Mouse (Mus musculus) layer of hippocampus, postnatal 10 days (tissue): ENCODE measurements around the gene Svep1. TPM values are rescaled to one million over a fixed set of nuclear protein-coding genes. Genes with fewer than 3 reads are reported as not detected.

Experiments used
- DNase-seq, 2 experiments: peaks; one replicate each; pipeline ENCODE4 v3.0.0; 2021; ENCODE audit warnings: low spot score in 2 of 2
- total RNA-seq, 2 experiments: library from RNA; stranded (reverse); gene quantifications; 2 replicates each; pipeline ENCODE4 v1.2.3; 2021

Gene Svep1
- total RNA-seq, 2 experiments from 2014 or later = 1.7 TPM

DNA sequence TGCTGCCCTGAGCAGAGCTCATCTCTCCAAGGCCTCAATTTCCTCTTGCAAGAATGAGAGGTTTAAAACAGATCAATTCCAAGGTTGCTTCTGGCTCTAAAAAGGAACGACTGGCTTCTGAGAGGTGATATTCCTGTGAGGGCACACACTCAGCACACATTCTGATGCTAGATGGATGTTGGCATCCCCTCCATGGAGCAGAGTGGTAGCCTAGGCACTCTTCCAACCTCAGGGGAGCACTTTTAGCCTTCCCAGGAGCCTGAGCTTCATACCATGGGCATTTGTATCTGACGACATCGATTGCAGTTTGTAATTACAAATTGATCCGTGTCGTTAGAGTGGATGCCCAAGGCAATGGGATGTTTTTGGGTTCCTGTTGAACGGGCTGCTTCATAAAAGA, 33.3 kb downstream of the Svep1 start:
- no peak for DNase-seq

DNA sequence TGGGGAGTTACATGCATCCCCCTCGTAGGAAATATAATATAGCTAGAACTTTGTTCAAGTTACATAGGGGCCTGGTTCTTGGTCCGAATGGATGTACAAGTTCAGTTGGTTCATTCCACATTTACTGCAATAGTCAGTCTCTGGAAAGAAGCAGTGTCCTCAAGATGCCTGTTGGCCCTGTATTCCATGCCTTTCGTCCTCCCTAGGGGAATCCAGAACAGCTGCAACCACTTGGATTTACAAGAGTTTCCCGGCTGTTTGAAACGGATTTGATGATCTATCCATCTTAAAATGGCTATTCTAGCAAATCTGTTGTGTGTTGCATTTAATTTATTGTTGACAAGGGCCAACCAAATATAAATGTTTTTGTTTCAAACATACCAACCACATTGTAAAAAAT, 36.2 kb downstream of the Svep1 start:
- no peak for DNase-seq

DNA sequence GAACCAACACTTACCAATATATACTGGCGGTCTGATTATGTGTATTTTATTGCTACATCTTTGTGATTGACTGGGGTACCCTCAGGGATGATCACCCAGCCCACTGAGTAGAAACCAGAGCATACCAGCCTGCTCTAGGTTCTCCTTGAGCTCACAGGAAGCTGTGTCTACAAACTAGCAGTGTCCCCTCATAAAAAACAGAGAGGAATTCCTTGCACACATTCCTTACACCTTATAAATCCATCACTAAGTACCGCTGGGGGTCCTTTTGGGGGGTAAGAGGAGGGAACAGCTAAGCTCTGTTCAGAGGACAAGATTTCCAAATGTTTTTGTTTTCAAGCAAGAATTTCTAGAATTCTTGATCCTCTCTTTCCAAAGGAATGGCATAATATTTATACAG, 36.7 kb downstream of the Svep1 start:
- no peak for DNase-seq

DNA sequence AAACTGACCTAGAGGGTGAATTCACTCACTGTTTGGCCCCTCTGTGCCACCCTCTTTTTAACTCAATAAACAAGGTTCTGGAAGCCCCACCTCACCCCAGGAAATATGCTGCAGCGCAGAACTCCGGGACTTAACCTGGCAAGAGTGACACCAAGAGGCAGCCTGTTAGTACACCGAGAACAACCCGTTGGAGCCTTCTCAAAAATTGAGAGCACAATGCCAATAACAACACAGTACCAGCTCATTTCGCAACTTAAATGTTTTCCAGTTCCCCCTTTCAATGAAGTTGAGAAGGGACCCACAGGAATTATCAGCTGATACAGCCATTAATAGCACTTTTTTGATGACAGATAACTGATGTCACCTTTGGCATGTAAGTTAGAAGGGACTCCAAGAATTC, 38.3 kb downstream of the Svep1 start:
- DNase-seq = peak in 1 of 2 experiments; percentile 11

DNA sequence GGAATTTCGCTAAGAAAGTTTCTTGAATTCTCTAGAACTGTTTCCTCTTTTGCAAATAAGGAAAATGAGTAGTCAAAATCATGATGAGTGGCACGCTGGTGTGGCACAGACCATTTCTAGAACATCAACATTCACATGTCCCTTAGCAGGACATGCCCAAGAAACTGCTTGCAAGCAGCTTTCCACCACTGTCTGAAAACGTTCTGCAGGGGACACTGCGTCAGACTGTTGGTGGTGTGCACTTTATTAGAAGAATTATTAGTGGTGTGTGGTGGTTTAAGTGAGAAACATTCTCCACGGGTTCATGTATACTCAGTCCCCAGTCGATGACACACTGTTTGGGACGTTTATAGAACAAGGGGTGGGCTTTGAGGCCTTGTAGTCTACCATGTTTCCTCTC, 40.9 kb downstream of the Svep1 start:
- DNase-seq = no peak

DNA sequence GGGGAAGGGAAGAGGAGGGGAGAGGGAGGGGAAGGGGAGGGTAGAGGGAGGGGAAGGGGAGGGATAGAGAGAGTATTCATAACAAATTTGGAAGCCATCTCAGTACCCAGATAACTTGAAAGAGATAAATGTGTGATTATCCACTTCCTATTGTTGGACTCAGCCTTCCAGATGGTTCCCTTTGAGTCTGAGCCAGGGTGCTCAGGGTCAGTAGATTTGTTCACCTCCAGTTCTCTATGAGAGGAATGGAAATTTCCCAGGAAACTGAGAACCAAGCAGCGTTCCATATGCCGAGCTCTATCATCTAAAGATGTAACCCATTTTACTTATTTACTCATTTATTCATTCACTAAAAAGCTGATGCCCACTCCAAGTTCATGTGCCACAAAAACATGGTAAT, 44.8 kb downstream of the Svep1 start:
- no peak for DNase-seq

DNA sequence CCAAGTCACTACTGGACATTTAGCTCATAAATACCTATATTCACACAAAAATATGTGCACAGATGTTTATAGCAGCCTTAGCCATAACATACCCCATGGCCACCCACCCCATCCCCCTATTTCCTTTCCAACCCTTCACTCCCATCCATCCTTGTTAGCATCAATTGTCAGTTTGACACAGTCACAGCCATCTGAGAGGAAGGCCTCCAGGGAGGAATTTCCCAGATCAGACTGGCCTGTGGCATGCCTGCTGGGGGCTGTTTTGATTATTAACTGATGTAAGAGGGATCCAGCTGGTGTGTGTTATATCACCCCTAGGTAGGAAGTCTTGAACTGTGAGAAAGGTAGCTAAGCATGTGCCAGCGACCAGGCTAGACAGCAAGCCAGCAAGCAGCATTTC, 47.1 kb downstream of the Svep1 start:
- DNase-seq = no peak

DNA sequence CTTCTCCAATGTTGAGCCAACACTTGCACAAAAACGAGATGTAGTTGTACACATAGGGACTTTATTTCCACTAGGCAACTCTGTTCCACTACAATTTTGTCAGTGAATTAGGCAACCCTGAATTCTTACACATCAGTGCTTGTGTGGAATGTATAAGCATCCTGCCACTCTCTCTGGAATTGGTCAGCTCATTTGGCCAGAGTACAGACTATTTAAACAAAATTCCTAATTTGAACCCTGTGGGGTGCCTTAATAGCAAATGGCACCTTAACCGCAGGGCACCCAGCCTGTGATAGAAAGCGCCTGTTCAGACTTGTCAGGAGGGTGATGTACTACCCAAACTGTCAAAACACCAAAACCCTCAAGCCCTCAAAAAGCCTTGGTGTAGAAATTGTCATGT, 56.4 kb downstream of the Svep1 start:
- no peak for DNase-seq

DNA sequence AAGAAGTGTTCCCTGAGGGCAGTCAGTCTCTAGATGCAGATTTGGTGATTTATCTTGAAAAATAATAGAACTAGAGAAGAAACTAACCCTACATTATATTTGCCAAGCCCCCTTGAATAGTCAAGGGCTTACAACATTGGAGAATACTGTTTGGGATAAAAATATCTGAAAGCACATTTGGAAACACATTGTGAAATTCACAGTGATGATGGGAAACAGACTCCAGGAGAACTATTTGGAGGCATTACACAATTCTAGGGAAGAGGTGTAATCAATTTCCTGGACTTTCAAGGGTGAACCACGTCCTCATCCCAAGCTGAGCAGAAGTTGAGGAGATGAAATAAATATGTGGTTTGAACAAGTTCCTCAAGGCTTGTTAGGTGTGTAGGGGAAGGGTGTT, 57.5 kb downstream of the Svep1 start:
- no peak for DNase-seq

DNA sequence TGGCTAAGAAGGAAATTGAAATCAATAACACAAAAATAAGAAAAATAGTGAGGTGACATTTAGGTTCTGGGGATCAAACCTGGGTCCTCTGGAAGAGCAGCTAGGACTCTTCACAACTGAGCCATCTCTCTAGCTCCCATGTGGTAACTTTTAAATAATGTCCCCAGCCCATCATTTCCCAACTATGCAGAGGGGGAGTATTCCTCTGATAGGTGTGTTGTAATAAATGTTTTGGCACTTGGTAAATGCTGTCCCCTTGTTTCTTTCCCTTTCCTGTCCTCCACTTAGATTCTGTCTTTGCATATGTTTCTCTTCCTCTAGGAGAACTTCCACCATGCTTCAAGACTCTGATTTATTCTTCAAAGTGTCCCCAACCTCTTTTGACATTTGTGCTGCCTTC, 58.1 kb downstream of the Svep1 start:
- DNase-seq = no peak

DNA sequence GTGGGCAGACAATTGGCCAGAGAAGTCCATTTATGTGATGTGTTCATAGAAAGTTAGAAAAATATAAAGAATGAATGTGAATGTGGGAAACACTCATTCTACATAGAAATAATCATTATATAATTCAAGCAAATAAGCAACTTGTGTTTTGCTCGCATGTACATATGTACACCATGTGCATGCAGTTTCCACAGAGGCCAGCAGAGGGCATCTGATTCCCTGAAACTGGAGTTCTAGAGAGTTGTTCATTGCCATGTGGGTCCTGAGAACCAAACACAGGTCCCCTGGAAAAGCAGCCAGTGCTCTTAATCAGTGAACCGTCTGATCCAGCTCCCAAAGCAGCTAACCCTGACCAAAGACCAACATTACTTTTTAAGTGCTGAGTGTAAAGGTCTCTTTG, 60.0 kb downstream of the Svep1 start:
- no peak for DNase-seq

DNA sequence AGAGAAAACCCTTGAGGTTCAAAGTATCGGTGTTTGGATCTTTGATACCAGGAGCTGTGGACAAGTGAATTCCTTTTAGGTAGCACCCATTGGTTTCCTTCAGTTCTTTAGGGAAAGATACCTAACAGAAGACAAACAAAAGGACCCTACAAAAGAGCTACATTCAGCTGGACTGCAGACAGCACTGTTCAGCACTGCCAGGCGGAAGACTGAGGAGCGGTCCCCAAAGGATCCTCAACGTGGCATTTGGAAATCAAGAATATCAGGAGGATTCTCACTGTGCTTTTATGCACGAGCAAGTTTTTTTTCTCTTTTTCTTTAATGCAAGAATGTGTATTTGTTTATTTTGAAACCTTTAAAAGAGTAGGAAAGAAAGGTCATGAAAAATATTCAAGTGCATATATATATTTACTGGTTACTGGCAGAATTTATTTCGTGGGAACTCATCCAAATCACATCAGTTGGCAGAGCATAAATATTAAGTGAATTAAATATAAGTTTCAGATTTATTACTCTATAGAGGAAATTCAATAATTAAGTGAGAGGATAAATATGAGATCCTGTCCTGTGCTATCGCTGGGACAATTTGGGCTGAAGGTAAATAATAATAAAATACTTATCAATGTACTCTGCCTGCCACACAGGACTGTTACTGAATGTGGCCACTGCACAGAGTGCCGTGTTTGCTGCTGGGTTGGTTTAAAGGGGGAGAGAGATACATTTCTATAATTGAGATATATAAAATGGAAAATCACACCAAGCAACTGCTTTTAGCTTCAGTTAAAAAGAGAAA, 66.7 kb downstream of the Svep1 start:
- DNase-seq = no peak

DNA sequence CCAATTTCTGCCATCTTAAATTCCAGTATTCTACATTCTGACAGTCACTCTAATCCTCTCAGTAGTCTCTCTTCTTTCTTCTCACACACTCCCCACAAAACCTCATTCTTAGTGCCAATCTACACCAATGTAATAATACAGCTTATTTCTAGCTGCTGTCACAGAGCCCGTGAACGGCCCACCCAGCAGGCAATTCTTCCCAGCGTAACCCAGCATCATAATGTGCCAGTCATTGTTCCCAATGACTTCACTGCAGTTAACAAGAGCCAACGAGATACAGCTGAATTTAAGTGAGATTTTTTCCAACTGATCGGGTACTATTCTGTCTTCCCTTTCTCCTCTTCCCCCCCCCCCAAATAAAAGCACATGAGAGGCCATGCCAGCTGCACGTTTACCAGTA, 67.4 kb downstream of the Svep1 start:
- no peak for DNase-seq

DNA sequence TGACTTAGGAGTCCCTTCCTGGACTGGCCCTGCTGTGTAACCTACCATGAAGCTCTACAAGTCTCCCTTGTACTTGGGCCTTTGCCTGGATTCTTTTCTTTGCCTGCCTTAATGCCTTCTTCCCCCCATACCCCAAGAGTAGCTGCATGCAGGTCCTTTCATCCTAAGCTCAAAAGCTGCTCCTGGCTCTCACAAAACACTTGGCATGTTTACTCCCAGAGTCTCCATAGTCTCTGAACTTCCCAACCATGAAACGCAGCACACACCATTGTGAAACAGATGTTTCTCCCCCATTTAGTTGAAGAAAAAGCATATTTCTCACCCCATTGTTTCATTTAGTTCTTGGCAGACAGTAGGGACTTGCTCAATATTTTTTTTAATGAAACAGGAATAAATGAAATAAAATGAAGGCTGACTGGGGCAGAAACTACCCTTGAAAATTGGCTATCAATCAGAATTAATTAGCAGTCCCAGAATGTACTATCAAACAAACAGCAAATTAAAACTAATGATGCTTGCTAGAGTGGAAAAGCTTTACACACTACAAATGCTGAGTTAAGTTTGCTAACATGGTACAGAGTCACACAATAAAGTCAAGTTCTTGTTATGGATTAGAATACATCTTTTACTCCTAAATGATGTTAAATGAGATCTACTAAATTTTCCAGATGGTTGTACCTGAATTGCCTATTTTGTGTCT, 72.9 kb downstream of the Svep1 start:
- DNase-seq = peak in 1 of 2 experiments; percentile 11

DNA sequence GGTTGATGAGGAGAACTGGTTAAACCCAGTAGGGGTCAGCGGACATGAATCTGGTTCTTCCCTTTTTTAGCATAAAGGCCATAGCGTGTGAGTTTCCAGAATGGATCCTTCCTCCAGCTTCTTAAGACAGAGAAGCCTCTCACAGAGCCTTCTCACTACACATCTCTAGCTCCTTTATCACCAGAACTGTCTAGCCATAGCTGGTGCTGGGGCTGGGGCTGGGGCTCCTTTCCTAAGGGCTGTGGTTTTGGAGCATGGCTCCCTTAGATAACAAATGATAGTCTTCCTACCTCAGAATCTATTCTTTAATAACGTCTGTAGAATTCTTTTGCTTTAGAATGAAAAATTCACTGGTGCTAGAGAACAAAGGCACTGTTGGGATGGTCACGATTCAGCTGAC, 76.8 kb downstream of the Svep1 start:
- no peak for DNase-seq

DNA sequence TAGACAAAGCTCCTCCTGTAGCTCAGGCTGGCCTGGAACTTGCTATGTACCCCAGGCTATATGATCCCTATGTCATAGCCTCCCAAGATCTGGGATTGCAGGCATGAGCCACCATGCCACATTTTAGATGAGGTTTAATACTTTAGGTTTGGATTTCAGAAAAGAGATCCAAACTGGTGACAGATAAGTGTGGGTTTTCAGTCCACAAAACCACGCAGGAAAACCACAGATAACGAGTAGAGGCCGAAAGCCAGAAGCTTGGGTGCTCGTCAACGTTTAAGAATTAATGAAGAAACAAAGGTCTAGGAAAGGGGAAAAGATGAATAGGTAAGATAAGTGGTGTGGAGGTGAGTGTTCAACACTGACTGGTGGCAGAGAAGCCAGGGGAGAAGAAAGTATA, 79.6 kb downstream of the Svep1 start:
- DNase-seq = no peak

DNA sequence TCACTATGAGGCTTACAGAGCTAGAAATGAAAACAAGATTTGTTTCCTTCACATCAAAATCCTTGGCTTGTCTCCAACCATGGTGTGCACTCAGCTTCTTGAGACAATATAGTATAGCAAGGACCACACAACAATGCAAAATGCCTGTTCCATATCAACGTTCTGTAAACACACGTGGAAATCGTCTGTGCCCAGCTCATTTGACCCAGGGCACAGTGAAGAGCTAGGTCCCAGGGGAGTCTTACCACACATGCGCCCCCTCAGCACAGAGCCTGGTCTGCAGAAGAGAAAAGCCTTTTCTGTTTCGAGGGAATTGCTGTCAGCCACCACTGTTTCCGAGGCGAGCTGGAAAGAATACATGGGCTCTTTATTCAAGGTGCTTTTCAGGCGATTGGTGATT, 91.2 kb downstream of the Svep1 start:
- DNase-seq = no peak

DNA sequence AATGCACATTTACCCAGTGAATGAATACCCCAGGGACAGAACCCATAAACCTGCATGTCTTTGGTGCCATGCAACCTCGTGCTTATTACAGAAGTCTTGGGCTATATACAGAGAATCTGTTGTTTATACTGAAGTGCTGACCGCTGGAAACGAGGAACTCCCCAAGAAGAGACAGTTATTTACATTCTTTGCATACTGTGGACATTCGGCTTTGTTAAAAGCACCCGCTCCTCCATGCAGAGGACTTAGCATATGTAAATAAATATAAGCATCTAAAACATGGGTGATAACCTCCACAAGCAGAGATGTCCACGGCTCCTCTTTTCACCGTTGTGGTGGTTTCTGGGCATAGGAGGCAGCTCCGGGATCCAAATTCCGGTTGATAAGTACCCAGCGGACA, 95.7 kb downstream of the Svep1 start:
- no peak for DNase-seq

DNA sequence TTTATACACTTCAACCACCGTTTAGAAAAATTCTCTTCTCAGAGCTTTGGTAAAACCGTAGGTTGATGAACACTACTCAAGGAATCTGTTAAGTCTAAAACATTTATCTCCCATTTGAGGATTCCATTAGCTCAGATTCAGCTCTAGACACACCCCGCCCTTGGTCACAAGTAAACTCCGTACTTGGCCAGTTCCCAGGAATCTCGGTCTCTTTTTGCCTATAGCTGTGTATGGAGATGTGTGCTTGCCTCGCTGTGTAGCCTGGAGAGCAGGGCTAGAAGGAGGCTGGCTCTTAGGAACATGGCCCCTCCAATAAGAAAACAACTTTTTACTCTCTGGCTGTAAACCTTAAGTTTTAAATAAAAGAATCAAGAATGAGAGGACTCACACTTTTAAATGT, 96.9 kb downstream of the Svep1 start:
- no peak for DNase-seq

DNA sequence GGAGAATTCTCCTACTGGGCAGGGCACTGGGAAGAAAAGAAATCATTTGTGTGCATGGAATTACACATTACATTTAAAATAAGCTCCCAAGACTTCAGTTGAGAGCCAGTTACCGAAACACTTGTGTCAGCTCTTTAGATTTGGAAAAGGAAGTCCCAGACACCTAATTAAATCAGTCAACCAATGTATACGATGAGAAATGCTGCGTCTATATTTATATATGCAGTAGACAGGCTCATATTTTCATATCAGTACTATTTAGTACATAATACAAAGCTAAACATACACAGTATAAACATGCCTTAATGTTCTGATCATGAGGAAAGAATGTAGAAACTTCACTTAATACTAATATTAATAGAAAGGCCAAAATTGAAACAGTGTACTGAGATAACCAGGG, 98.3 kb downstream of the Svep1 start:
- no peak for DNase-seq

DNA sequence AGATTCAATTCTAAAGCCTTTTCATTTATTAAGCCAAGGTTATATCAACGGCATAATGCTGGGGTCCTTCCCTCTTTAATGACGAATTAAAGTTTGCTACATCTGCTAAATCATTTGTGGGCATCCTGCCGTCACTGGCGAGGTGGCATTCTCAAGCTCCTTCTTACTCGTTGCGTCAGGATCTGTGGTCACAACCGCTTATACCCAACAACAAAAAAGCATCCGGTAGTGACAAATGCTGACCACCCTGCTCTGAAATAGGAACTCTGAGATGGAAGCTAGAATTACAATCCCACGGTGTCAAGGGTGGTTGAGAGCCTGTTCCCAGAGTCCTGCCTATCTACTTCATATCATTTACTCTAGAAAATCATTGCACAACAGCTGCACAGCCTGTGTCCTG, 108.9 kb downstream of the Svep1 start:
- DNase-seq = no peak

DNA sequence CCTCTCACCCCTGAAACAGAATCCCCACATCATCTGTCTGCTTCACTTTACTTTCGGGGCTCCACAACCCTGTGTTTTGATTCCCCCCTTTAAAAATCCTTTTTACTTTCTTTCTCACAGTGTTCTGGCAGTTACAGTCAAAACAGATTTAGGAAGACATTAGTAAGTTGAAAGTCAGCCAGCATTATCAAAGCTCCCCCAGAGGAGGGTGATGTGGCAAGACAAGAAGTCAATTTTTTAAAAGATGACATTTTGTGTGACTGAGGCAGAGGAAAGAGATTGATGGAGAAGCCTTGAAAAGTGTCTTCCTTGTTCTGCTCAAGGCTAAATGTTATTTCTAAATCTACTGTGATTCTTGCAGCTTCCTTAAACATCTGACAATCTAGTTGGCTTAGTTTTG, 119.9 kb downstream of the Svep1 start:
- DNase-seq = no peak

DNA sequence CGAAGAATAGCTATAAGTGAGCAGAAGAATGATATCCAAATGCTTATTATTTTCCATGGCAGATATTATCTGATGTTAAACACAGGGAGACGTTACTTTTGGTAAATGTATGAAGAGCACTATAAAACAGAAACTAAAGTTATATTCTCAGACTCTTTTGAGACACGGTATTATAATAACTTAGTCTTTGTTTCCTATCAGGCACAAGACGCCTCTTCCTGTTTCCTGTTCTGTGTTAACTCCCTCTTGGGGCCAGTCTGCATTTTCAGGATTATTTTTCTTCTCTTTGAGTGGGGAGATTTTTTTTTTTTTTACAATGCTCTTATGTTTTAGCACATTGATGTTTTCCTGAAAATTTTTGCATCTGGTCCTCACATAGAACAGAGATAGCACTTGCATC, 120.5 kb downstream of the Svep1 start:
- DNase-seq = no peak
